Mouse (Mus musculus): ENCODE results near the gene Snx10. TPM values are rescaled to one million over a fixed set of nuclear protein-coding genes. Genes with fewer than 3 reads are reported as not detected.
"Not testable (repeated sequence)": the region's sequence is repeated elsewhere in the genome, so short reads cannot be mapped to it uniquely, and the experiment has no call there.

Snx10 gene
- polyA plus RNA-seq (2016; fragmentation: Nextera tagmentation; extraction: Ambion mirVana), result 32.7 and 34.2 TPM in 2 replicates

DNA sequence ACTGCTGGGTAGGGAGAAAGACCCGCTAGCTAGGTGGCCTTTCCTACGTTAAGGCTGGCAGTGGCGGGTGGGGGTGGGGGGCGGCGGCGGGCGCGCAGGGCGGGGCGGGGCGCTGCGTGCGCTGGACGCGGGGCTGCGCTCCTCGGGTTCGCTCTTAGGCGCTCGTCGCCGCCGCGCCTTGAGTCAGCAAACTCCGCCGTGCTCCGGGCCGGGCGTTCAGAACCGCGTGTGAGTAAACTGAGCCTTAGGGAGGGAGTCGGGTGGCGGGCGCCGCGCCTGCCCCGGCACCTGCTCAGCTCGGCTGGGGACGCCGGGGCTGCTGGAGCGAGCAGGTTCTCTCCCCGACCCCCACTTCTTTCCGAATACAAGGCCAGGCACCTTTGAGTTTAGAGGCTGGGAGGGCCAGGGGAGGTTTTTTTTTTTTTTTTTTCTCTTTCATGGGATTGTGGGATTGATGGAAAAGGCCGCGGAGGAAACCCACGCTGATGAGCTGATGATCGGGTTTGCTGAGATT lies at the start of gene Snx10:
Gene Snx10 (plus strand): TSS at position 95 of the 514 bp plus-strand sequence.
- no peaks in the 10 kb centered on the region for H3K36me3 ChIP-seq (replicated peaks)
- H3K4me3 ChIP-seq, result peak within 1 kb of the TSS; percentile 73
- no peaks in the 10 kb centered on the region for H3K9me3 ChIP-seq
- peak; percentile 63 for DNase-seq (ENCODE audit: extremely low spot score, low spot score)
- WGBS, result under 1% methylated on average over 47 of the region's 47 CpGs
- peaks cover 23% of the 10 kb centered on the region for H3K4me1 ChIP-seq
- no peaks in the 10 kb centered on the region for H3K27me3 ChIP-seq (ENCODE audit: poor library complexity, severe bottlenecking)
- H3K27ac ChIP-seq, result peak within 1 kb of the TSS; percentile 90

DNA sequence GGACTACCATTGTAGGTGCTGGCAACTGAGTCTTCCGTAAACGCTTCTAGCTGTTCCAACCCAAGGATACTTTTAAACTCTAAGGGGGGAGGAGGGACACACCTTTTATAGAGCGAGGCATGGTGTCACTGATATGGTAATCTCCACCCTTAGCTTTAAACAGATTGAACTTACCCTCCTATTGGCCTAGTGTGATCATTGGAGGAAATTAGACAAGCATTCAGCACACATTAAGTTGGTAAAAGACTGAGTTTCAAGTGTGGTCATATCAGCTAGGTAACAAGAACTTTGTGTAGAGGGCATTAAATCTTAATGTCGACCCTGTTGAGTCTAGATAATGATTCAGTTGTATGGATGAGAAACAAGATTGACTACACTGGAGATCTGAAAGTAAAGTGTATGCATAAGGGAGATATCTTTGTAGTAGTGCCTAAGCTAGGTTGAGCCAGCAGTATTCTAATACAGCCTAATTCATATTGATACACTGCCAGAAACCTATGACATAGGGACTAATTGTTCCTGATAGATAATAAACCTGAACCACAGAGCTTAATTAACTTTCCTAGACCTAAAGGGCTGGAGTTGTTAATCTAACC lies 44.5 kb upstream of the Snx10 start:
- Histone ChIP-seq H3K4me3 (no peak overlapping the region), H3K9me3 (no peaks in the 10 kb centered on the region), H3K27me3 (ENCODE audit: poor library complexity, severe bottlenecking) (no peaks in the 10 kb centered on the region), H3K36me3 (replicated peaks) (peaks cover 89% of the 10 kb centered on the region), H3K27ac (no peak overlapping the region), H3K4me1 (peaks cover 4% of the 10 kb centered on the region; the same call in 1 of the 2 replicates)
- WGBS, result 97% methylated on average over 4 of the region's 4 CpGs
- no peak for DNase-seq (ENCODE audit: extremely low spot score, low spot score)

DNA sequence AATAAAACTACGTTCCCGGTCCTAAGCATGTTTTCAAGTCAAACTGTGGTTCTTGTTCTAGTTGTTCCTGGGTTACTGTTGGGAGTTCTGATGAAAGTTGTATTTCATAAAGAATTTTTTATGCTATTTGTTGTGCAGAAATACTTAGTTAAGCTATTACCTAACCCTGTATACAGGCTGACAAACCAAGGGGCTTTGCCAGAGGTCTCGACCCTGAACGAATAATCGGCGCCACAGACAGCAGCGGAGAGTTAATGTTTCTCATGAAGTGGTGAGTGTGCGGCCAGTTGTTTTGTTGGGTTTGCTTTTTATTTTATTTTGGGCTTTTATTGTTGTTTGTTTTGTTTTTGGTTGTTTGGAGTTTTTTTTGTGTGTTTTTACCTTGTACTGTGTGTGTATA lies 42.2 kb upstream of the Snx10 start:
- Histone ChIP-seq H3K4me1 (no peaks in the 10 kb centered on the region), H3K36me3 (replicated peaks) (peaks cover 72% of the 10 kb centered on the region), H3K9me3 (no peaks in the 10 kb centered on the region), H3K4me3 (no peak overlapping the region), H3K27me3 (ENCODE audit: poor library complexity, severe bottlenecking) (no peaks in the 10 kb centered on the region), H3K27ac (no peak overlapping the region)
- WGBS, result 93% methylated on average over 8 of the region's 8 CpGs
- no peak for DNase-seq (ENCODE audit: extremely low spot score, low spot score)

GRCm38 (mm10) chr6:51483861-51484260 lies 39.8 kb upstream of the Snx10 start:
- Histone ChIP-seq H3K27me3 (ENCODE audit: poor library complexity, severe bottlenecking) (no peaks in the 10 kb centered on the region), H3K4me1 (no peaks in the 10 kb centered on the region), H3K9me3 (peaks cover 10% of the 10 kb centered on the region; the same call in 1 of the 2 replicates), H3K27ac (no peak overlapping the region), H3K36me3 (replicated peaks) (peaks cover 49% of the 10 kb centered on the region), H3K4me3 (no peak overlapping the region)
- DNase-seq (ENCODE audit: extremely low spot score, low spot score), result no peak
- WGBS, result 97% methylated on average over 3 of the region's 3 CpGs

DNA sequence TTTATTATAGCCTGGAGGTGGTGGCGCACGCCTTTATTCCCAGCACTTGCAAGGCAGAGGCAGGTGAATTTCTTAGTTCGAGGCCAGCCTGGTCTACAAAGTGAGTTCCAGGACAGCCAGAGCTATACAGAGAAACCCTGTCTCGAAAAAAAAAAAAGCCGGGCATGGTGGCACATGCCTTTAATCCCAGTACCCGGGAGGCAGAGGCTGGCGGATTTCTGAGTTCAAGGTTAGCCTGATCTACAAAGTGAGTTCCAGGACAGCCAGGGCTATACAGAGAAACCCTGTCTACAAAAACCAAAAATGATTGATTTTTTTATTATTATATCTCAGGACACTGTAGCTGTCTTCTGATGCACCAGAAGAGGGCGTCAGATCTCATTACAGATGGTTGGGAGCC lies 39.1 kb upstream of the Snx10 start:
- H3K4me3 ChIP-seq; DNase-seq (ENCODE audit: extremely low spot score, low spot score); H3K27me3 ChIP-seq (ENCODE audit: poor library complexity, severe bottlenecking); H3K4me1 ChIP-seq; H3K27ac ChIP-seq; H3K9me3 ChIP-seq: not testable (repeated sequence)
- peaks cover 42% of the 10 kb centered on the region for H3K36me3 ChIP-seq (replicated peaks)
- 87% methylated on average over 8 of the region's 8 CpGs for WGBS

DNA sequence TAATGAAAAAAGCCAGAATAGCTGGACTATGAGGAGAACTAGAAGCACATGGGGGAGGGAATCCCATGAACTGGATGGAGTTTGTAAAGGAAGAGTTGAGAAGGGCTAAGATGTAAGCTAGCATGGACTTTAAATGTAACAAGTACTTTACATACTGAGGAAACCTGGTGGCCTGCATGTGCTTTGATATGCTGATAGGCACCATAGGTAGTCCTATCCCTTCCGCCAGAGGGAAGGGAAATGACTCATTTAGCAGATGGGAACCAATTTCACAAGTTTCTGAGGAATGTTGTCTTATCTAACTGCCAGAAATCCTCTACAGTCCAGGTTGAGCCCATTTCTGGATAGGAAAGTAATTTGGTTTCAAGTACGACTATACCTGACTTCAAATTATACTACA lies 38.1 kb upstream of the Snx10 start:
- 61% methylated on average over 2 of the region's 2 CpGs for WGBS
- H3K4me1 ChIP-seq, result 0 out of 2 replicates have a peak, but pooled peaks cover 3% of the 10 kb centered on the region
- H3K9me3 ChIP-seq, result peaks cover 10% of the 10 kb centered on the region; the same call in 1 of the 2 replicates
- DNase-seq (ENCODE audit: extremely low spot score, low spot score), result no peak
- H3K4me3 ChIP-seq, result no peak overlapping the region
- H3K27me3 ChIP-seq (ENCODE audit: poor library complexity, severe bottlenecking), result no peaks in the 10 kb centered on the region
- H3K36me3 ChIP-seq (replicated peaks), result peaks cover 31% of the 10 kb centered on the region
- H3K27ac ChIP-seq, result no peak overlapping the region

DNA sequence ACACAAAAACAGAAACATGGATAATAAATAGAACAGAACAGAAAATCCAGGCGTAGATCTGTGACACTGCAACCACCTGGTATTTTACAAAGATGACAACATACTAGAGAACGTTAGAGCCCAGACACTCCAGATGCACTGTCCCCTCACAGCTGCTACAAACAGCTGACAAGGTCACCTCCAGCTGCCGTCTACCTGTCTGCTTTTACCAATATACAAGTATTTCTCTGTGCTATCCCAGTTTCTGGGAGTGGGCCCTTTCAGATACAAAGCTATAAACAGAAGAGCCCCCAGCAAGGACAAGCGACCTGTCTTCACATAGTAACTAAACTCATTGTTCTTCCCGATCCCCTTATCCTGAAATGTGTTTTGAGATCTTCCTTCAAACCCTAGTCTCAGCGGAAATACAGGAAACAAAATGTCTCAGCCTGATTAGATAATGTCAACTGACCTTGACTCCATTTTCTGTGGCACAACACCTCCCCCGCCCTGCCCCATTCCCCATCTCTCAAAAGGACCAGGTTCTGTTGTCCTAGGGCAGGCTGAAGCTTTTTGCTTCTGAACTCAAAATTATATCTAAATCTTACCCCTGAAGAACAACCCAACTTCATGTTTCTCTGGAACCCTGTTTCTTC lies 37.5 kb upstream of the Snx10 start:
- no peak for DNase-seq (ENCODE audit: extremely low spot score, low spot score)
- H3K4me1 ChIP-seq, result 0 out of 2 replicates have a peak, but pooled peaks cover 3% of the 10 kb centered on the region
- WGBS, result 78% methylated on average over 7 of the region's 7 CpGs
- no peaks in the 10 kb centered on the region for H3K27me3 ChIP-seq (ENCODE audit: poor library complexity, severe bottlenecking)
- no peak overlapping the region for H3K27ac ChIP-seq
- H3K4me3 ChIP-seq, result no peak overlapping the region
- peaks cover 25% of the 10 kb centered on the region for H3K36me3 ChIP-seq (replicated peaks)
- H3K9me3 ChIP-seq, result peaks cover 10% of the 10 kb centered on the region; the same call in 1 of the 2 replicates

DNA sequence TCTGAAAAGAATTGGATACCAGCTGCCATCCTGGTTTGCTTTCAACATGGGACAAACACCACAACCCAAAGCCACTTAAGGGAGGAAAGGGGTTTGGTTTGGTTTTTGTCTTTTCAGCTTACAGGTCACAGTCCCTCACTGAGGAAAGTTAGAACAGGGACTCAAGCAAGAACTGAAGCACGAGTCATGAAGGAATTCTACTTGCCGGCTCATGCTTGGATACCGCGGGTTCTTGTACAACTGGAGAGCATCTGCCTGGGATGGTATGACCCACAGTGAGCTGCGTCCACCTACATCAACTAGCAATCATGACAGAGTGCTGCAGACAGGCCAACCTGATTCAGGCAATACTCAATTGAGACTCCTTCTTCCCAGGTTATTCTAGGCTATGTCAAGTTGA lies 37.0 kb upstream of the Snx10 start:
- no peaks in the 10 kb centered on the region for H3K27me3 ChIP-seq (ENCODE audit: poor library complexity, severe bottlenecking)
- peaks cover 10% of the 10 kb centered on the region; the same call in 1 of the 2 replicates for H3K9me3 ChIP-seq
- 94% methylated on average over 5 of the region's 5 CpGs for WGBS
- H3K27ac ChIP-seq, result no peak overlapping the region
- DNase-seq (ENCODE audit: extremely low spot score, low spot score), result no peak
- no peak overlapping the region for H3K4me3 ChIP-seq
- H3K4me1 ChIP-seq, result 0 out of 2 replicates have a peak, but pooled peaks cover 3% of the 10 kb centered on the region
- peaks cover 20% of the 10 kb centered on the region for H3K36me3 ChIP-seq (replicated peaks)

DNA sequence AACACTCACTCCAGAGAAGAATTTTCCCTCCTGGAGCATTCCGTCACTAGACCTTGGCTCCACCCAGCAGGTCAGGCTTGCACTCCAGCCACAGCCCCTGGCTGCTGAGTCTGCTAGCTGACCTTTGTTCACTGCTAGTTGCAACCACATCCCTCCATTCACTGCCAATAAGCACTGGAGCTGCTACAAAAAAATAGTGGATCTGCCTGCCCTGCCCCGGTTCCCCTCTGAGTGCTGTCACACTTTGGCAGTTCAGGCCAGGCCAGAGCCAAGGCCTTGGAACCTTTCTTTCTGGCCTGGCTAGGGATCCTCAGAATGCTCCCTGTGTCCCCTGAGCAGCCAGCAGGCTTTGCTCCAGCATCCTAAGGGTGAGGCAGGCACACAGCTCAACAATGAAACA lies 33.9 kb upstream of the Snx10 start:
- 73% methylated on average over 2 of the region's 2 CpGs for WGBS
- Histone ChIP-seq H3K27me3 (ENCODE audit: poor library complexity, severe bottlenecking) (no peaks in the 10 kb centered on the region), H3K36me3 (replicated peaks) (peaks cover under 1% of the 10 kb centered on the region; the same call in 1 of the 2 replicates), H3K4me3 (no peak overlapping the region), H3K9me3 (peaks cover 10% of the 10 kb centered on the region; the same call in 1 of the 2 replicates), H3K4me1 (0 out of 2 replicates have a peak, but pooled peaks cover 3% of the 10 kb centered on the region), H3K27ac (no peak overlapping the region)
- no peak for DNase-seq (ENCODE audit: extremely low spot score, low spot score)

GRCm38 (mm10) chr6:51497321-51498111 lies 26.2 kb upstream of the Snx10 start:
- H3K4me1 ChIP-seq, result no peaks in the 10 kb centered on the region
- H3K4me3 ChIP-seq, result no peak overlapping the region
- WGBS, result 83% methylated on average over 8 of the region's 8 CpGs
- no peak for DNase-seq (ENCODE audit: extremely low spot score, low spot score)
- H3K27me3 ChIP-seq (ENCODE audit: poor library complexity, severe bottlenecking), result no peaks in the 10 kb centered on the region
- H3K27ac ChIP-seq, result no peak overlapping the region
- no peaks in the 10 kb centered on the region for H3K9me3 ChIP-seq
- H3K36me3 ChIP-seq (replicated peaks), result no peaks in the 10 kb centered on the region

GRCm38 (mm10) chr6:51505671-51506070 lies 18.0 kb upstream of the Snx10 start:
- no peak for DNase-seq (ENCODE audit: extremely low spot score, low spot score)
- Histone ChIP-seq H3K9me3 (no peaks in the 10 kb centered on the region), H3K27me3 (ENCODE audit: poor library complexity, severe bottlenecking) (no peaks in the 10 kb centered on the region), H3K36me3 (replicated peaks) (no peaks in the 10 kb centered on the region), H3K4me3 (no peak overlapping the region), H3K27ac (no peak overlapping the region), H3K4me1 (peaks cover 17% of the 10 kb centered on the region; the same call in 1 of the 2 replicates)
- WGBS, result 58% methylated on average over 1 of the region's 1 CpGs

GRCm38 (mm10) chr6:51507556-51507955 lies 16.1 kb upstream of the Snx10 start:
- H3K27me3 ChIP-seq (ENCODE audit: poor library complexity, severe bottlenecking), result no peaks in the 10 kb centered on the region
- H3K4me1 ChIP-seq, result peaks cover 17% of the 10 kb centered on the region; the same call in 1 of the 2 replicates
- H3K9me3 ChIP-seq, result no peaks in the 10 kb centered on the region
- WGBS, result 63% methylated on average over 2 of the region's 2 CpGs
- H3K4me3 ChIP-seq, result no peak overlapping the region
- H3K36me3 ChIP-seq (replicated peaks), result no peaks in the 10 kb centered on the region
- no peak overlapping the region for H3K27ac ChIP-seq
- DNase-seq (ENCODE audit: extremely low spot score, low spot score), result no peak

All from forebrain, embryonic 10.5 days (tissue).